Mouse (Mus musculus): ENCODE results near the gene Dhps.

DNA sequence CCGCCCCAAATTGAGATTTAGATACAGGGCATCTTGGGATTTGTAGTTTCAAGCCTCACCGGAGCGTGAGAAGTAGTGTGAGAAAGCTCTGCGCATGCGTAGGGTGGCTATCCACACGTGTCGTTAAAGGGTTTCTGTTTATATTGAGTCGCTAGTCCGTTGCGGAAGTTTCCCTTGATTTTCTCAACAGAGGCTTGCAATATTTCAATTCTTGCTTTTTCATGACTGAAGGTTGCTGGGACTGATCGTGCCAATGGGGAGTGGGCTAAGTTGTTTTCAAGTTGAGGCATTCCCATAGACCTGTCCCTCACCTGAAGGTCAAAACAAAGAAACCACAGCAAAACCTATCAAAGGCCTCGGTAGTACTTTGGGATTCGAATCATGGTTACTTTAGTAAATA, 36.8 kb upstream of the Dhps start:
- no peak for TF ChIP-seq POLR2A (IDR thresholded peaks at IDR 0.05; ENCODE audit: control insufficient read depth, low read depth, low read length)
- TF ChIP-seq CTCF (IDR thresholded peaks at IDR 0.05; ENCODE audit: control insufficient read depth, insufficient read depth, insufficient replicate concordance, low read depth, low read length), result no peak
